Mouse (Mus musculus) spleen, postnatal 14 days (tissue): ENCODE data around the gene Hs6st1.
"Not testable (repeated sequence)": the region's sequence is repeated elsewhere in the genome, so short reads cannot be mapped to it uniquely, and the experiment has no call there.

Experiments
- DNase-seq, 2 experiments: peaks; one replicate each; pipeline ENCODE4 v3.0.0; 2021 to 2022; ENCODE audit warnings: low spot score in 2 of 2

Hs6st1 gene

DNA sequence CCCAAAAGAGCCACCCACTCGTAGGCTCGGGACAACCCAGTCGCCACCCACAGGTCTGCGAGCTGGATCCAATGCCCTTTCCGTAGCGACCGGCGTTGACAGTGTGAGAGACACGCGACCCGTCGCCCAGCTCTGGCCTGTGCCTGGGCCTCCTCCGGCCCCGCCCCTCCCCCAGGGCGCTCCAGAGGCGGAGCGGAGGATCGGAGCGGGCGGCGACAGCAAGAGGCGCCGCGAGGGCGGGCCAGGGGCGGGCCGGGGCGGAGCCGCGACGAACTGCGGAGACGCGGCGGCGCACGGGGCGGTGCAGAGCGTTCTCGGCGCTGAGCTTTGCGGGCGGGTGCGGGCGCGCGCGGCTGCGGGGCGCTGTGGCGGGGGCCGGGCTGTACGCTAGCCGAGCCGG lies at the start of gene Hs6st1:
Hs6st1 (plus strand) TSS at position 325 of the 400 bp plus-strand sequence.
- peak; percentile 88 to 92 for DNase-seq

DNA sequence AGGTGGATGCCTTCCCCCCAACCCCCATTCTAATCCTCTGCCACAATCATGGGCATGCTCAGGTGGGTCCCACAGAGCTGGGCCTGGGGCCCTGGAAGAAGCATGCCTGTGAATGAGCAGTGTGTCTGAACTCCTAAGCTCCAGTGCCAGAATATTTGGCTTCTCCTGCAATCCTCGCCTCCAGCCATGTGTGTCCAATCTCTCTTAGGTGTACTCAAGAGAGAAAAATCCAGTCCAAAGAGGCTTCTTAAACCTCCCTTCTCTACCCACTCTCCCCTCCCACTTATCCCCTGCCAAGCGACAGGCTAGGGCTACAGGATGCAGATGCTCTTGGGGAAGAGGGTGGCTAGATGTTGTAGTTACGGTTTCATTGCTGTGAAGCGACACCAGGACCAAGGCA lies 49.6 kb upstream of the Hs6st1 start:
- no peak for DNase-seq

DNA sequence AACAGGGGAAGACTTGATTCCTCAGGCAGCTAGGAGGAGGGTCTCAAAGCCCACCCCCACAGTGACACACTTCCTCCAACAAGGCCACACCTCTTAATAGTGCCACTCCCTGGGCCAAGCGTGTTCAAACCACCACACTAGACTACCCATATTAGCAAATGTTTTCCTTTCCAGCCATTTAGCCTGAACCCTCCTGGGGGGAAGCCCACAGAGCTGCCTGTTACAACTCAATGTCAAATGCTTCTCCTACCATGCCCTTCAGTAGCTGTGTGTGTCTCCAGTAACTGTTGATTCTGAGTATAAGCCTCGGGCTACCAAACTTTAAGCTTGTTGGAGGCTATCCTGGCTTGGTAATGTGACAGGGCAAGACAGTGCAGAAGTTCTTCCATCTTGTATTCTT lies 49.0 kb upstream of the Hs6st1 start:
- no peak for DNase-seq

DNA sequence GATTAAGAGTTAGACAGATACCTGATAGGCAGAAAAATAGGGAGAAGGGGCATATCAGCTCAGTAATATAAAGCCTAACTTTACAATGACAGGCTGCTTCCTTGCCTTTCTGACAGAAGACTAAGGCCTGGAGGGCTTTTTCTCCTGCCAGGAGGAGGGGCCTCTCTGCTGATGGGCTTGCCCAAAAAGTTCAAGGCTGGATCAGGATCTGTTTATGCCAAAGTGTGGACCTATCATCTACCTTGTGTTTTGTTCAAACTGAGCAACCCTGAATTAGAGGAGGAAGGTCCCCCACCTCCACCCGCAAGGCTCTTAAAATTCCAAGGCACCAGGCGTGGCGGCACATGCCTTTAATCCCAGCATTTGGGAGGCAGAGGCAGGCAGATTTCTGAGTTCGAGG lies 47.9 kb upstream of the Hs6st1 start:
- no peak for DNase-seq

DNA sequence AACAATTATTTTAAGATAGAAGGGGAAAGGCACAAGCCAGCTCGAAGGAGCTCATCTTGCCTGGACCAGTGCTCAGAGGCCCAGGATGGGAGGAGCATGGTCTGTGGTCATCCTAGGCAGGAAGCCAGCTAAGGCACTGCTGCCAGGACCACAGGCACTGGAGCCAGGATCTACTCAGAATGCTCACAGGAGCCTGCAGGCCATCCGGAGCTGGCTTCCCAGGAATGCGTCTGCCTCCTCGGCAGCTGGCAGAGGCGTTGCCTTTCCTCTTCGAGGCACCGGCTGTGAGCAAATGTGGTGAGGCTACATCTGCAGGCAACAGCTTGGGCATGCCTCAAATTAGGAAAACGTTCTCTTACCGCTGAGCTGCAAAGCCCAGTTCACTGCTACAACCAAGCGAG lies 37.8 kb upstream of the Hs6st1 start:
- DNase-seq: no peak

DNA sequence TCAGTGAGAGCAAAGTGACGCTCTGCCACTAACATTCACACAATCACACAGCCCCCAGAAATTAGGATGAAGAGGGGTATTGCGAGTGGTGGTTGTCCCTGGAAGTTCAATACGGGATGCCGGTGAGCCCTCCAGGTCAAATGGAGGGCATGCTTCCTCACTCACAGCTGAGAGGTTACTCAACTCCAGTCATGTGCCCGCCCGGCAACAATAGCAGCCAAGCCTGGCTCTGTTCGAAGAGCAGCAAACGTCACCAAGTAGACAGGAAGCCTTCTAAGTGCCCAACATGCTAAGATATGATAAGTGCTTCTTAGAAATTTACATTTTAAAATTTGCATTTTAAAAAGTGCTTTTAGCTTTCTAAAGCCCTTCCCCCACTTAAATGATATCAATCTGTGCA lies 29.4 kb upstream of the Hs6st1 start:
- no peak for DNase-seq

DNA sequence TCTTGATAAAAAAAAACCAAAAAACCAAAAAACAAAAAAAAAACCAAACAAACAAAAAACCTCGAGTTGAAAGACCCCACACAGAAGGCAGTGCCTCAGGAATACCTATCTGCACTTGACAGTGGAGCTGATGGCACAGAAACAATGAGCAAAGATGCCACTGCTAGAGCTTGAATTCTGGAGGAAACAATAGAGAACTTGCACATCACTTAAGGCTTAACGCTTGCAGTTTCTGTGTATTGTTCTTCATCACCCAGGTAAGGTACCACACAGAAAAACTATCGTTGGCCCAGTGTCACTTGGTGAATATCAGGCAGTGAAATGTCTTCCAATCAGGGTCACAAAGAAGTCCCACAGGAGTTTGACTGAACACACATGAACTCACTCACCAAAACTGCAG lies 26.1 kb upstream of the Hs6st1 start:
- DNase-seq: no peak

DNA sequence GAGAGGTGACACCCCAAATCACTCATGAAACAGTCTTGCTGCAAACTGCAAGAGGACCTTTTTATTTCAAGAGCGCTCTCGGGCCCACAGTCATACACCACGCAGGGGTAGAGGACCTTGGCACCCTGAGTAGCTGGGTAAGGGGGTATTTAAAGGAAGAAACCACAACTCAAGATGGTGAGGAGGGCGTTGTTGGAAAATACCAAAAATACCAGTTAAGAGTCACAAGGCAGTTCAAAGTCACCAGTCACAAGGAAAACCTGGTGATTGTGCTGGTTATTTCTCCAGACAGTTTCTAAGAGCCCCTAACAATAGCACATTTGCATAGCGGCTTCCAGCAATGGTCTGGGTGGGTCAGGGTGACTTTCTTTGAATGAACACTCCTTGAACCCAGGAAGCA lies 24.4 kb upstream of the Hs6st1 start:
- DNase-seq: not testable (repeated sequence)

DNA sequence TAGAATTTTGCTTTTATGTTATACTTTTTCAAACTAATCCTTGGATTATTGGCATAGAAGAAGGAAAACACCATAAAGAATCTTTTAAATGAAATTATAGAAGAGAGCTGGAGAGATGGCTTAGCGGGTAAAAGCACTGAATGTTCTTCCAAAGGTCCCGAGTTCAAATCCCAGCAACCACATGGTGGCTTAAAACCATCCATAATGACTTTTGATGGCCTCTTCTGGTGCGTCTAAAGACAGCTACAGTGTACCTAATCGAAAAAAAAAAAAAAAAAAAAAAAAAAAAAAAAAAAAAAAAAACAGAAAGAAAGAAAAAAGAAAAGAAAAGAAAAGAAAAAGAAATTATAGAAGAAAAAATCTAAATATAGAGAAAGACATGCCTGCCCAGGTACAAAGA lies 23.9 kb upstream of the Hs6st1 start:
- DNase-seq: no peak

DNA sequence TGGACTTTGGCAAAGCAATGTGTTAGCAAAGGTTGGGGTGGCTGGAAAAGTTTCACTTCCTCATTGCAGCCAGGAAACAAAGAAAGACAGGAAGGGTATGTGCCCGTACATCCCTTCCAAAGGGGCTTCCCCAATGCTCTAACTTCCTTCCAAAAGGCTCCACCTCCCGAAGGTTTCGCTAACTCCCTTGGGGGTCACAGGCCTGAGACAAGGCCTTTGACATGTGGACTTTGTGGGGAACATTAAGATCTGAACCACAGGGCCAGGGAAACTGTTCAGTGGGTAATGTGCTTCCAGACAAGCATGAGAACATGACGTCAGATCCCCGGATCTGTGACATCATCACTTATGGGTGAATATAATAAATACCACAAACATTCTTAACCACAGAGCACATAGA lies 15.5 kb upstream of the Hs6st1 start:
- DNase-seq: no peak

DNA sequence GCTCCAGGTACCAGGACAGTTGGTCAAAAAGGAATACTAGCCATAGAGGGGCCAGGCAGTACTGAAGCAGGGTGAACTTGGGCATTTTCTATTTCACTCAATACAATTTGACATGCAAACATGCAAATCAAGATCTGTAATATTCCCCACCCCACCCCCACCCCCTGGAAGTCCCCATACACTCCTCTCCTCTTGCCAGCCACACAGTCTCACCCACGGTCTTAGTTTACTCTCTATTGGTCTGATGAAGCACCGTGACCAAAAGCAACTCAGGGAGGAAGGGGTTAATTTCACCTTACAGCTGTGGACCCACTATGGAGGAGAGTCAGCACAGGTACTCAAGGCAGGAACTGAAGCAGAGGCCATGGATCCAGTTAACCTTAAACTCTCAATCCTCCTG lies 14.6 kb upstream of the Hs6st1 start:
- no peak for DNase-seq

DNA sequence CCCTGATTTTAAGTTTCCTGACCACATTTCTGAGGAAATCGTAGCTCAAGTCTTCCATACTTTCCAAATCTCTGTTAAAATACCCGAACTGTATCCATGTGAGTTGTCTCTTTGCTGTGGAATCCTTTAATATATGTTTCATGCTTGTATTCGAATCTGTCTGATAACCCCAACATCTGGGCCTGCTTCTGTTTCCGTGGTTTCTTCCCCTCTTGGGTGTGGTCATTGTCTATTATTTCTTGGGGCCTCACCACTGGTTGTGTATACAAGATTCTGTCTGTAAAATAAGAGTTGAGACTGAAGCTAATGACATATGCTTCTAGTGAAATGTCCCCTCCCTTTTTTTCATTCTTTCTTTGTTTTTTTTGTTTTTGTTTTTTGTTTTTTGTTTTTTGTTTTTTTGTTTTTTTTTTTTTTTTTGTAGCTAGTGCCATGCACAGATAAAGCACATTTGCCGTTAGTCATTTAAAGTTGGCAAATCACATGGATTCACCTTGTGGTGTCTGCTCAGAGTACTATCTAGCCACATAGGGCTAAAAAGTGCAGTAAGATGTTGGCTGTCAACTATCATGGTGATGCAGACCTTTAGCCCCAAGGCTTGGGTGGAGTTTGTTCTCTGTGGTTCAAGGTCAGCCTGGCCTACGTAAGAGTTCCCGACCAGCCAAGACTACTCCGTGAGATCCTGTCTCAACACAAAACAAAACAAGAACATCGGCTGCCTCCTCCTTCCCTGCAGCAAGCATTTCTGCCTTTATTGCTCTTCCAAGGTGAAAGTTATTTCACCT lies 13.8 kb upstream of the Hs6st1 start:
- peak in 1 of 2 experiments; percentile 6 for DNase-seq

DNA sequence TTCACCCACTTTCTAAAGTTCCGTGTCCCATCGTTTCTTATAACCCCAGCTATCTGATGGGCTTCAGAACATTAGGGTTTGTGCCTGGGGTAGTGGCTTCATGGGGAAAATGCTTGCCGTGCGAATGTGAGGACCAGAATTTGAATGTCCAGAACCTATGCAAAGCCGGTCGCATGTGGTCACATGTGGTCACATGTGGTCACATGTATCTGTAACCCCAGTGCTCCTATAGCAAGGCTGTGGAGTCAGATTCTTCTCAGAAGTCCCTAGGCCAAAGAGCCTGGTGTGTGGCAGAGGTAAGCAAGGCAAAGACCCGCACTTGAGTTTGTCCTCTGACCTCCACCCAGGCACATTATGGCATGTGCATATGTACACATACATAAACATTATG lies 13.2 kb upstream of the Hs6st1 start:
- peak in 1 of 2 experiments; percentile 6 for DNase-seq

DNA sequence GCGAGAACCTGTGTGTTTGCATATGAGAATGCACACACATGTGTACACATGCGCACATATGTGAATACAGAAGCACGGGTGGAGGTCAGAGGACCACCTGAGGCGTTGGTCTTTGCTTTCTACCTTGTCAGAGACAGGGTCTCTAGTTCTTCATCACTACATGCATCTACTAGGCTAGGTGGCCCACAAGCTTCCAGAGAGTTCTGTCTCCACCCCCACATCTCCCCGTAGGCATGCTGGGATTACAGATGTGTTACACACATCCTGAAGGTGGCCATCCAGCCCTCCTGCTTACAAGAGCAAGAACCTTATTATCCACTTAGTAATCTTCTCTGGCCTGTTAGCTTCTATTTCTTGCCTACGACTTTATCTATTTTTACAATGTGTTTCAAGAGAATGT lies 8.8 kb upstream of the Hs6st1 start:
- DNase-seq: peak in 1 of 2 experiments; percentile 2

DNA sequence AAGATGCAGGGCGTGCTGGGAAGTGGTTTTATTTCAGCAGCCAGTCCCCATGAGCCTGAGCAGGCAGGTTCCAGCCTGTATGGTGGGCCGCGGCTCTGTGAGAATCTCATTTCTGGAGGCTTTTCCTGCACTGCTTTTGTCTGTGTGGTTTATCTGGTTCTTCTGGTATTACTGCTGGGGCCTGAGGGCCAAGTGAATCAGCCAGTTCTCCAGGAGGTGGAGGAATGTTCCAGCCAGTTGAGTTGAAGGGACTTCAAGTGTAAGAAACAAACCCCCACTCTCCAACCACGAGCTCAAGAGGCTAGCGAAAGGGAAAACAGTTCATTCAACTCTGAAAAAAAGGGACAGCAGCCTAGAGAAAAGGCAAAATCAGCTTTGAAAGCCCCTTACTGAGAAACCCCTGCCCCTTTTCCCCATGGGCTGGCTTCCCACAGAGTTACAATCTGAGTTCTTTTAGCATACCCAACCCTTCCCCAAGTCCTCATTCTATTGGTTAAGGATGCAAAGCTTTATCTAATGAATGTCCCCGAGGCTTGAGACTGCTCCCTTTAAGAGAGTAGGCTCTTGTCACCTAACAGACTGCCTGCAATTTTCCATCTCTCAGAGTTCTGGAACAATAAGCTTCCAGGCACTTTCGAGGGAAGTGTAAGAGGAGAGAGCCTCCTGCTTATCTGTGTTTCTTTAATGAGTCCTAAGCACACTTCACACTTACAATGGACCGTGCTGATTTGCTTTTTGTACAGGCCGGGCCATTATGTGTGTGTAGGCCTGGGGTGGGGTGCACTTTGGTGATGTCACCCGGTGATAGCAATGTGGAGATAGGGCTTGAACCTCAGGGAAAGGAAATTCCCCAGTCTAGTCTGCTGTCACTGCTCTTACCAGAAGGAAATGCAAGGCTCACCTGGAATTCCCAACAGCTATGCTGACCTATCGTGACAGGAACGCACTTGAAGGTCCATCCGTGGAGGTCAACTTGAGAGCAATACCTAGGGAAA lies 7.9 kb upstream of the Hs6st1 start:
- DNase-seq: peak in 1 of 2 experiments; percentile 4

DNA sequence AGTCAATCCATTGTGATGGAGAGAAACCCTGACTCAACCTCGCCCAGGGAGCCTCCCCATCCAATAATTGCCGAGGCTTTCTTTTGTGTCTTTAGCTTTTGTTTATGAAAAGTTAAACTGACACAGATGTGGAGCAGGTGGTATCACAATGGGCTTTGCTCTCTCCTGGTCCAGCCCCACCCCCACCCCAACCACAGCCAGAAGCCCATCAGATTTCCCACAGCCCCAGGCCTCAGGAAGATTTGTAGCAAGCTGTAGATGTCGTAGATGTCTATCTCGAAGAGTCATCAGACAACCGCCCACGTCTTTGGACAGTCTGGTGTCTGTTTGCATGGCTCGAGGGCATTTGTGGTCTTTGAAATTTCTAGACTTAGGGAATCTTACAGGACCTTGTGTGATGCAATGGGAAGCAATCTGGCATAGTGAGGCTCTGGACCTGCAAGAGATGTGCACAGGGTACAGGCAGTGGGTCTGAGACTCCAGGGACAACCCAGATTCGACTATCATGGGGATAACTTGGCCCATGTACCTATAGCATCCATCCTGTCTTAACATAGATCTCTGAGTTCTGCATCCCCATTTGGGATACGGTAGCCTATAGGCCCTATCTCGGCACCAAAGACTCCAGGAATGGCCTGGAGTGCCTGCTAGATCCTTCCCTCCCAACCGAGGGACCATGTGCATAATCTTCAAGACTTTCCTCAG lies 6.8 kb upstream of the Hs6st1 start:
- peak in 1 of 2 experiments; percentile 3 for DNase-seq

DNA sequence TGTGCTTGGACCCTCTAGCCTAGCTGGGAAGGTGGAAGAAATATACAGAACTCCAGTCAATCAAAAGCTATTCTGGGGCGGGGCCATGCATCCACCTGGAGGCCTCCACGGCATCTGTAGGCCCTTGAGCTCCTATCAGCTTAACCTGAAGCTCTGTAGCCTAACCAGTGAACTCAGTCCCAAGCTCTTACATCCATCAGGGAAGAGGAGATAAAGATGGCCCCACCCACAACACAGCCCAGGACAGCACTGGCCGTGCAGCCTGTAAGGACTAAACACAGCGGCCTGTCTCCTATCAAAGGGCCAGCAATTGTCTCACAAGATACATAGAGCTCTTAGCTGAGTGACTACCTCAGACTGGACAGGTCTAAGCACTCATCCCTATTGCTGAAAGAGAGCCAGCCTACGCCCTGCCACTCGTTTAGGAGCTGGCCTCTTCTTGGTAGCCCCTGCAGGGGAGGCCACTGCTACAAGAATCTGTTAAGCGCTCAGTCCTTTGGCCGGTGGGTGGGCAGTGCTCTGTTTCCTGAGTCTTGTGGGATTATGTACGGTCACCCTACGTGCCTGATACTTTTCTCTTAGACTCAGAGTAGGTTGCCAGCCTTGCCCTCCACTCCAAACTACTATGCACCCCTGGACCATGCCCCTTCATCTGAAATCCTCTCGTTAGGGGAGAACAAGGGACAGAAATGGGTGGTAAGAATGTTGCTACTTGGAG lies 6.0 kb upstream of the Hs6st1 start:
- peak in 1 of 2 experiments; percentile 6 for DNase-seq

DNA sequence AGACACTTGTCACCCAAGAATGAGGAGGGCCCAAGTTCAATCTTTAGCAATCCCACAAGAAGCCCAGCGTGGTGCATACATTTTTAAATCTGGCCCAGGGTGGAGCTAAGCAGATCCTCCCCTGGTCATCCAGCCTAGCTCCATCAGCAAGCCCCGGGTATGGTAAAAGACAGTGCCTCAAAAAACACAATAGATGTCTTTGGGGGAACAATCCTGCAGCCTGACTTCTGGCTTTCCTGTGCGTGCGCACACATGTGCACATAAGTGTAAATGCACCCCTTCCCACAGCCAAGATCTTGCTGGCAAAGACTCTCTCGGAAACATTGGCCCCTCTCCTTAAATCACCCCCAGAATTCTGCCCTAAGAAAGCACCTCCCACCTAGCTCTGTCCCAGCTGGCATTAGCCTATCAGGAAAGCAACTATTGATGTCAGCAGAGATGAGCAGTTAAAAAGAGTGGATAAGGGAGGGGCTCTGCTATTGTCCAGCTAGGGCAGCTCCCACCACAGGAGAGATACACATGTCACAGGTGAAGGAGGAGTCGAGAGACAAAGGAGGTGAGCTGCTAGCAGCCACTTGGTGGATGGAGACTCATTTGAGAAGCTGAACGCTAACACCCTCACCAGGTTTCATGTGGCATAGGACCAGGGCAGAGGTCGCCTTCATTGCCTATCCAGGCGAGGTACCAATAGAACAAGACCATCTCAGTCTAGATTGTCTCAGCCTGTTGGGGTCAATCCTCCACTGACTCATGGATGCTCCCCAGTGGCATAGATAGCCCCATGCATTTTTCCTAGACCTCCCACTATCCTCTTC lies 5.2 kb upstream of the Hs6st1 start:
- DNase-seq: peak in 1 of 2 experiments; percentile 4

DNA sequence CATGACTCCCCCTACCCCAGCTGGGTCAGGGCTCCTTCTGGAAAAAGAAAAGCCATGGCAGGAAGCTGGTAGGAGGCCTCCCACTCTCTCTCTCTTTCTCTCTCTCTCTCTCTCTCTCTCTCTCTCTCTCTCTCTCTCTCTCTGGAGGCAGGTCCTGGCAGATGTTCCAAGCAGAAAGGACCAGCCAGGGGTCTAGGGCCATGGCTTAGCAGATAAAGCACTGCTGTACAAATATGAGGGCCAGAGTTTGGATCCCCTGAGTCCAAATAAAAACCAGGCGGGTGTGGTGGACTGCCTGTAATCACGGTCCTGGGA lies 4.6 kb upstream of the Hs6st1 start:
- peak in 1 of 2 experiments; percentile 2 for DNase-seq

DNA sequence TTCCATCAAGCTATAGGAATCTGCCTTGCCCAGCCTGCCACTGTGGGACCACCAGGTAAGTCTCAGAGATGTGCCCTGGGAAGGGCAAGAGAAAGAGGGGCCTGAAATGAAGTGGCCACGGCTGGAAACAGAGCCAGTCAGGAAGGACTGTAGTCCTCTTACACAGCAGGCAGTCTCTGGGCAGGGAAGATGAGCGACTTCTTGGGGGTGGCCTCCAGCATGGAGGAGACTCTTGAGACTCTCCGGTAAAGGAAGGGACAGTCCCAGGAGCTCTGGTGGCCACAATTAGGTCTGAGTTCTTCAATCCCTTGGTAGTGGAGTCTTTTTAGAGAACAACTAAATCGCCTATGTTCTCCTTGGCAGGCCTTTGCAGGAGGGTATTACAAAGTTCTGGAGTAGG lies 4.0 kb upstream of the Hs6st1 start:
- peak; percentile 1 to 6 for DNase-seq
